Mouse (Mus musculus): ENCODE measurements at regions not wholly inside any gene's neighbourhood (a gene's known extent, or its start where the extent isn't known, plus 50 kb on each side); places are given as distances from the start of the nearest gene placed in this dataset.

DNA sequence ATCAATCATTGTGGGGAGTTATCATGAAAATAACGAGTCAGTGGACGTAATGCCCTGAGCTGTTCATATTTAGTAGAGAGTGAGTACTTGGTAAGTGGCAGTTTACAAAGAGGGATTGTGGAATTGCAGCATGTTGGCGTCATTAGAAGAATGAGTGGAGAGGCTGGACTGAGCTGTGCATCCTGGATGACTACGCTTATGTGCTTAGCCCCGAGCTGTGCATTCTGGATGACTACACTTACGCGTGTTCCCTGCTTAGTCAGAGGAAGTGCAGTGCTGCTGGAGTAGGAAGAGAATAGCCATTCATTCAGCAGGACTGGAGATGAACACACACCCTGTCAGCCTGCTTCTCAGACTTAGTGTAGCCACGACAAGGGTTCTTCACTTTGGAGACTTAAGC lies 182.5 kb downstream of the Hhipl2 start:
- H3K4me1 ChIP-seq (ENCODE audit: insufficient read depth, low read depth, low read length), result no peaks in the 10 kb centered on the region
- DNase-seq (ENCODE audit: low spot score), result no peak
- no peak for ATAC-seq (ENCODE audit: extremely low read depth, insufficient number of reproducible peaks, low FRiP score, poor library complexity, severe bottlenecking)
- TF ChIP-seq TAL1 (conservative IDR thresholded peaks at IDR 0.05; ENCODE audit: low read depth, low read length) (no peak), CTCF (IDR thresholded peaks at IDR 0.05; ENCODE audit: low read depth, low read length) (no peak), POLR2AphosphoS5 (IDR thresholded peaks at IDR 0.05; ENCODE audit: insufficient replicate concordance, low read depth, low read length) (no peak), GATA1 (IDR thresholded peaks at IDR 0.05; ENCODE audit: borderline replicate concordance, low read length) (no peak), GATA2 (IDR thresholded peaks at IDR 0.05; ENCODE audit: borderline replicate concordance, low read depth, low read length) (no peak)
- H3K36me3 ChIP-seq (replicated peaks), result no peaks in the 10 kb centered on the region
- H3K4me3 ChIP-seq (ENCODE audit: low read depth, low read length), result no peak overlapping the region
- H3K27me3 ChIP-seq (ENCODE audit: insufficient read depth, low read length), result no peaks in the 10 kb centered on the region
- H3K9me3 ChIP-seq (replicated peaks), result peaks cover 10% of the 10 kb centered on the region; the same call in 1 of the 2 replicates

DNA sequence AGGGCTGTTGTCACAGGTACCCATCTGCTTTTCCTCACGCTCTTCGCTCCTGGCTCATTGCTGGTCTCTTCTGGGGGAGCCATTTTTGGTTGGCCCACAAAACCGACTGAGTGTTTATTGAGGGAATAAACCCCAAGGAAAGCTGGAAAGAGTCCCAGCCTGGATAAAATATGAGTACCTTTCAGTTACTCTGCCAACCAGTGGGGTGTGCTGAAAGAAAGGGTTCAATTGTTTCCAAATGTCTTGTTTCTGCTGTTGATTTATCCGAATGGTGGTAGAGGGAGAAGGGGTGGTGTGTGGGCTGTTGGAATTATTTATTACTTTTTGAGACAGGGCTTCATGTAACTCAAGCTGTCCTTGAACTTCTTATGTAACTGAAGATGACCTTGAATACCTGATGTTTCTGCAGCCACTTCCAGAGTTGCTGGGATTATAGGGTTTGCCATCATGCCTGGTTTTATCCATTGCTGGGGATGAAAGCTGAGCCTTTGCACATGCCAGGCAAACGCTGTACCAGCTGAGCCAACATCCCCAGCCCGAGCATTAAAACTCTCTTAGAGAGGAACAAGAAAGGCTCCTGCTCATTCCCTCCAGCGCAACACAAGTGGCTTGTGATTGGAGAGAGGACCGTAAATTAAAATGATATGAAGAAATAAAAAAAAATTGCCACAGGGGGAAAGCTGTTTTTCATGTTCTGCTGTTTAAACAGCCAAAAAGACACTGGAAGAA lies 194.1 kb downstream of the Hhipl2 start:
- no peak for TF ChIP-seq TAL1 (conservative IDR thresholded peaks at IDR 0.05; ENCODE audit: low read depth, low read length)
- TF ChIP-seq CTCF (IDR thresholded peaks at IDR 0.05; ENCODE audit: low read depth, low read length), result no peak
- DNase-seq (ENCODE audit: low spot score), result no peak
- Histone ChIP-seq H3K4me3 (ENCODE audit: low read depth, low read length) (no peak overlapping the region), H3K27me3 (ENCODE audit: insufficient read depth, low read length) (no peaks in the 10 kb centered on the region), H3K36me3 (replicated peaks) (no peaks in the 10 kb centered on the region), H3K9me3 (replicated peaks) (peaks cover 54% of the 10 kb centered on the region), H3K4me1 (ENCODE audit: insufficient read depth, low read depth, low read length) (no peaks in the 10 kb centered on the region)
- ATAC-seq (ENCODE audit: extremely low read depth, insufficient number of reproducible peaks, low FRiP score, poor library complexity, severe bottlenecking), result no peak

DNA sequence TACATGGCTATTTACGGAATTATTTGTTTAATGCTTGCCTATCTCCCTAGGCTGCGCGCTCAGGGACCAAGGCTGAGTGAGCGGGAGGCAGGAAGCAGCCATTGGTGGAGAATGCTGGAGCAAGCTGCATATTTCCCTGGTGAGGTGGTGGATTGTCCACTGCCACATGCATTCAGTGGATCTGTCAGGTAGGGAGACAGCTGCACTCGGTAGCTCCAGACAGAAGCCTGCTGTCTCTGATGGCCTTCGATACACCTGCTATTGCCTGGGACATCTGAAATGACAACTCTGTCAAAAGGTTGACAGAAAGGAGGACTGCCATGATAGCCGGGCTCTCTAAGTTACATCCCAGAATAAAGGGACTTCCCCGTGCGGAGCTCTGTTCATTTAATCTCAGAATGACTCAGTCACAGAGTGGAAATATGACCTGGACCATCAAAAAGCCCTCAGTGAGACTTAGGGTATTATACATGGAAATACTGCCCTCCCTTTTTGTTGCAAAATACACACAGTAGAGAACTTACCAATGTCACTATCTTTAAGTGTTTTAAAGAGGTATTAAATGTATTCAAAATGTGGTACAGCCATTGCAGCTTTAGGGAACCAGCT lies 201.5 kb downstream of the Hhipl2 start:
- no peak for TF ChIP-seq CTCF (IDR thresholded peaks at IDR 0.05; ENCODE audit: low read depth, low read length)
- no peak for TF ChIP-seq TAL1 (conservative IDR thresholded peaks at IDR 0.05; ENCODE audit: low read depth, low read length)
- no peak for TF ChIP-seq POLR2AphosphoS5 (IDR thresholded peaks at IDR 0.05; ENCODE audit: insufficient replicate concordance, low read depth, low read length)
- TF ChIP-seq GATA1 (IDR thresholded peaks at IDR 0.05; ENCODE audit: borderline replicate concordance, low read length), result no peak
- TF ChIP-seq GATA2 (IDR thresholded peaks at IDR 0.05; ENCODE audit: borderline replicate concordance, low read depth, low read length), result no peak

DNA sequence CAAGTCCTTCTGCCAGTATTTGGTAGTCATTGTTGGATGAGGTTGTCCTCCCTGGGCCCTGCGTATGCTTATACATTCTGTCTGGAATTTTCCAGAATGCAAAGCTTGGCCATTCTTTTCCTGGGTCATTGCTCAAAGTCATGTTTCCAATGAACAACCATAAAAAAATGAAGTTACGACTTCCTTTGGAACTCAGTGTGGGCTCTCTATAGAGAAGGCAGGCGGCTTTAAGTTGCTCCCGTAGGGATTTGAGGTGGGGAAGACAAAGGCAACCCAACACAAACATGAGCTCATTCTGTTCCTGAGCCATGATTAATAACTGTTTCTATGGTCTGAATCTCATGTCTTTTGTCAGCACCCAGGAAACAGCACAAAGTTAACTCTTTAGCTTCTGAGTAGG lies 204.3 kb downstream of the Hhipl2 start:
- Histone ChIP-seq H3K27me3 (ENCODE audit: insufficient read depth, low read length) (no peaks in the 10 kb centered on the region), H3K9me3 (replicated peaks) (peaks cover 34% of the 10 kb centered on the region), H3K36me3 (replicated peaks) (no peaks in the 10 kb centered on the region), H3K4me1 (ENCODE audit: insufficient read depth, low read depth, low read length) (no peaks in the 10 kb centered on the region), H3K4me3 (ENCODE audit: low read depth, low read length) (no peak overlapping the region)
- TF ChIP-seq TAL1 (conservative IDR thresholded peaks at IDR 0.05; ENCODE audit: low read depth, low read length), result no peak
- TF ChIP-seq POLR2AphosphoS5 (IDR thresholded peaks at IDR 0.05; ENCODE audit: insufficient replicate concordance, low read depth, low read length), result no peak
- TF ChIP-seq GATA1 (IDR thresholded peaks at IDR 0.05; ENCODE audit: borderline replicate concordance, low read length), result no peak
- no peak for TF ChIP-seq GATA2 (IDR thresholded peaks at IDR 0.05; ENCODE audit: borderline replicate concordance, low read depth, low read length)
- no peak for TF ChIP-seq CTCF (IDR thresholded peaks at IDR 0.05; ENCODE audit: low read depth, low read length)
- no peak for ATAC-seq (ENCODE audit: extremely low read depth, insufficient number of reproducible peaks, low FRiP score, poor library complexity, severe bottlenecking)
- DNase-seq (ENCODE audit: low spot score), result no peak

More for the DNA sequence above, 201.5 kb downstream of the Hhipl2 start:
- Histone ChIP-seq H3K27me3 (ENCODE audit: insufficient read depth, low read length) (no peaks in the 10 kb centered on the region), H3K36me3 (replicated peaks) (no peaks in the 10 kb centered on the region), H3K4me3 (ENCODE audit: low read depth, low read length) (no peak overlapping the region), H3K4me1 (ENCODE audit: insufficient read depth, low read depth, low read length) (no peaks in the 10 kb centered on the region), H3K9me3 (replicated peaks) (peaks cover 48% of the 10 kb centered on the region)
- no peak for ATAC-seq (ENCODE audit: extremely low read depth, insufficient number of reproducible peaks, low FRiP score, poor library complexity, severe bottlenecking)
- DNase-seq (ENCODE audit: low spot score), result no peak

- TF ChIP-seq GATA1 (IDR thresholded peaks at IDR 0.05; ENCODE audit: borderline replicate concordance, low read length) (no peak), TAL1 (conservative IDR thresholded peaks at IDR 0.05; ENCODE audit: low read depth, low read length) (no peak), CTCF (IDR thresholded peaks at IDR 0.05; ENCODE audit: low read depth, low read length) (no peak), POLR2AphosphoS5 (IDR thresholded peaks at IDR 0.05; ENCODE audit: insufficient replicate concordance, low read depth, low read length) (no peak), GATA2 (IDR thresholded peaks at IDR 0.05; ENCODE audit: borderline replicate concordance, low read depth, low read length) (no peak)
- DNase-seq (ENCODE audit: low spot score) (no peak), ATAC-seq (ENCODE audit: extremely low read depth, insufficient number of reproducible peaks, low FRiP score, poor library complexity, severe bottlenecking) (no peak)
- no peaks in the 10 kb centered on the region for H3K4me1 ChIP-seq (ENCODE audit: insufficient read depth, low read depth, low read length)
- peaks cover 18% of the 10 kb centered on the region for H3K9me3 ChIP-seq (replicated peaks)
- H3K4me3 ChIP-seq (ENCODE audit: low read depth, low read length), result no peak overlapping the region
- H3K27me3 ChIP-seq (ENCODE audit: insufficient read depth, low read length), result no peaks in the 10 kb centered on the region
- H3K36me3 ChIP-seq (replicated peaks), result no peaks in the 10 kb centered on the region
Observed at GRCm38 (mm10) chr1:183624266-183624665, 206.3 kb downstream of the Hhipl2 start.

- TF ChIP-seq TAL1 (conservative IDR thresholded peaks at IDR 0.05; ENCODE audit: low read depth, low read length) (no peak), GATA2 (IDR thresholded peaks at IDR 0.05; ENCODE audit: borderline replicate concordance, low read depth, low read length) (no peak), GATA1 (IDR thresholded peaks at IDR 0.05; ENCODE audit: borderline replicate concordance, low read length) (no peak), CTCF (IDR thresholded peaks at IDR 0.05; ENCODE audit: low read depth, low read length) (no peak), POLR2AphosphoS5 (IDR thresholded peaks at IDR 0.05; ENCODE audit: insufficient replicate concordance, low read depth, low read length) (no peak)
- H3K9me3 ChIP-seq (replicated peaks), result peaks cover 20% of the 10 kb centered on the region
Observed at GRCm38 (mm10) chr1:183633810-183634209, 215.8 kb downstream of the Hhipl2 start.

More at GRCm38 (mm10) chr1:183633810-183634209, 215.8 kb downstream of the Hhipl2 start:
- Histone ChIP-seq H3K27me3 (ENCODE audit: insufficient read depth, low read length) (no peaks in the 10 kb centered on the region), H3K4me3 (ENCODE audit: low read depth, low read length) (no peak overlapping the region), H3K36me3 (replicated peaks) (no peaks in the 10 kb centered on the region), H3K4me1 (ENCODE audit: insufficient read depth, low read depth, low read length) (no peaks in the 10 kb centered on the region)
- ATAC-seq (ENCODE audit: extremely low read depth, insufficient number of reproducible peaks, low FRiP score, poor library complexity, severe bottlenecking), result no peak
- DNase-seq (ENCODE audit: low spot score), result no peak
